Mouse (Mus musculus): Measurements from ENCODE around the gene Wdr5.

GRCm38 (mm10) chr2:27556921-27557320 is 42.0 kb downstream of the Wdr5 start:
- TF ChIP-seq POLR2A (IDR thresholded peaks at IDR 0.05; ENCODE audit: low read depth, low read length) (no peak), CTCF (conservative IDR thresholded peaks at IDR 0.05; ENCODE audit: insufficient read depth, insufficient read length, low read depth, low read length) (no peak)

Measured in kidney, adult 2 months (tissue).